In genomic region chr2:79542191-79542980, GRCm38 (mm10) we compare ENCODE assay signal across 18 mouse cellular contexts.
DNase-seq lines count a peak whose midpoint lies in the region; ATAC-seq and TF ChIP-seq lines count a peak whose summit lies in the region.
"Had no signal": no experiment of that assay in that cellular context is flagged by ENCODE, and none has a peak within 500 bp of the region (broad histone marks: within the 10 kb centered on the region; RNA-seq: fewer than 3 reads in every experiment).

No protein-coding gene starts in this region.

- H3K9me3 ChIP-seq in kidney, embryonic 15.5 days (replicated peaks) = no peaks in the 10 kb centered on the region
- no peaks in the 10 kb centered on the region for H3K9me3 ChIP-seq in neural tube, embryonic 11.5 days (ENCODE audit: control insufficient read depth, low read length)
- H3K9me3 ChIP-seq in neural tube, embryonic 15.5 days (replicated peaks) = no peaks in the 10 kb centered on the region
- no peaks in the 10 kb centered on the region for H3K9me3 ChIP-seq in neural tube, embryonic 14.5 days (ENCODE audit: control insufficient read depth, low read length)
- H3K9me3 ChIP-seq in forebrain, embryonic 16.5 days (ENCODE audit: control insufficient read depth, low read length) = no peaks in the 10 kb centered on the region
- H3K9me3 ChIP-seq: forebrain, embryonic 13.5 days; hindbrain, embryonic 13.5 days; intestine, embryonic 15.5 days; limb, embryonic 10.5 days had no signal

- ATAC-seq in kidney, embryonic 15.5 days (replicated peaks; ENCODE audit: low FRiP score) = no peak
- ATAC-seq in neural tube, embryonic 11.5 days (ENCODE audit: insufficient read depth, low FRiP score, low TSS enrichment) = peak; percentile 73; the same call in 1 of the 2 replicates
- no peak; the same call in 1 of the 2 replicates for ATAC-seq in neural tube, embryonic 15.5 days (ENCODE audit: low FRiP score)
- ATAC-seq in neural tube, embryonic 14.5 days (ENCODE audit: low read depth) = peak; percentile 56
- no peak for ATAC-seq in forebrain, embryonic 16.5 days
- ATAC-seq: forebrain, embryonic 13.5 days; intestine, embryonic 15.5 days had no signal

- no peak overlapping the region for H3K4me2 ChIP-seq in kidney, embryonic 15.5 days
- H3K4me2 ChIP-seq in neural tube, embryonic 11.5 days (ENCODE audit: low read depth) = no peak overlapping the region
- H3K4me2 ChIP-seq in neural tube, embryonic 15.5 days = no peak overlapping the region
- H3K4me2 ChIP-seq in neural tube, embryonic 14.5 days (ENCODE audit: low read depth, low read length) = no peak overlapping the region
- no peak overlapping the region for H3K4me2 ChIP-seq in forebrain, embryonic 16.5 days (ENCODE audit: low read length)
- H3K4me2 ChIP-seq: forebrain, embryonic 13.5 days; hindbrain, embryonic 13.5 days; intestine, embryonic 15.5 days had no signal

- no peak for TF ChIP-seq CTCF in gastrocnemius, adult 2 months (IDR thresholded peaks at IDR 0.05)

- WGBS in kidney, embryonic 15.5 days = 49% methylated on average over 6 of the region's 6 CpGs
- 53% methylated on average over 6 of the region's 6 CpGs for WGBS in neural tube, embryonic 11.5 days
- 33% methylated on average over 6 of the region's 6 CpGs for WGBS in neural tube, embryonic 15.5 days
- WGBS in neural tube, embryonic 14.5 days = 25% methylated on average over 6 of the region's 6 CpGs
- 63% methylated on average over 6 of the region's 6 CpGs for WGBS in forebrain, embryonic 16.5 days

- DNase-seq in gastrocnemius, adult 2 months = no peak
- no peak for DNase-seq in gastrocnemius, postnatal 10 days
- no peak for DNase-seq in kidney, postnatal 25 days
- DNase-seq in neural tube, embryonic 11.5 days (ENCODE audit: low spot score) = no peak
- DNase-seq: B cell, adult 2 months; cerebellum, adult 9-10 months; layer of hippocampus, postnatal 36 days; lung, postnatal 14 days; thymus, postnatal 4 days had no signal

- no peaks in the 10 kb centered on the region for H3K36me3 ChIP-seq in kidney, embryonic 15.5 days
- no peaks in the 10 kb centered on the region for H3K36me3 ChIP-seq in neural tube, embryonic 11.5 days (ENCODE audit: control insufficient read depth, insufficient read depth, low read length)
- H3K36me3 ChIP-seq in neural tube, embryonic 15.5 days = no peaks in the 10 kb centered on the region
- no peaks in the 10 kb centered on the region for H3K36me3 ChIP-seq in neural tube, embryonic 14.5 days (ENCODE audit: control insufficient read depth, insufficient read depth, low read length)
- no peaks in the 10 kb centered on the region for H3K36me3 ChIP-seq in forebrain, embryonic 16.5 days (ENCODE audit: control insufficient read depth, insufficient read depth)
- H3K36me3 ChIP-seq: hindbrain, embryonic 13.5 days; intestine, embryonic 15.5 days; limb, embryonic 10.5 days had no signal

- H3K4me3 ChIP-seq in gastrocnemius, adult 2 months = no peak overlapping the region
- H3K4me3 ChIP-seq in kidney, embryonic 15.5 days (replicated peaks) = no peak overlapping the region
- H3K4me3 ChIP-seq in neural tube, embryonic 11.5 days (ENCODE audit: low read depth, low read length) = no peak overlapping the region
- H3K4me3 ChIP-seq in neural tube, embryonic 15.5 days (replicated peaks) = no peak overlapping the region
- H3K4me3 ChIP-seq in neural tube, embryonic 14.5 days (ENCODE audit: low read depth, low read length) = no peak overlapping the region
- H3K4me3 ChIP-seq in forebrain, embryonic 16.5 days (replicated peaks; ENCODE audit: low read length) = no peak overlapping the region
- H3K4me3 ChIP-seq: forebrain, embryonic 13.5 days; hindbrain, embryonic 13.5 days; intestine, embryonic 15.5 days; limb, embryonic 10.5 days had no signal

- intact Hi-C loops in gastrocnemius, adult 2 months (cut with DNase I) = no loop called here

- H3K4me1 ChIP-seq in kidney, embryonic 15.5 days = peaks cover 35% of the 10 kb centered on the region
- 0 out of 2 replicates have a peak, but pooled peaks cover 2% of the 10 kb centered on the region for H3K4me1 ChIP-seq in neural tube, embryonic 11.5 days (ENCODE audit: control insufficient read depth, insufficient read depth, low read length)
- no peaks in the 10 kb centered on the region for H3K4me1 ChIP-seq in neural tube, embryonic 15.5 days
- no peaks in the 10 kb centered on the region for H3K4me1 ChIP-seq in neural tube, embryonic 14.5 days (ENCODE audit: control insufficient read depth, insufficient read depth, low read length)
- no peaks in the 10 kb centered on the region for H3K4me1 ChIP-seq in forebrain, embryonic 16.5 days (replicated peaks; ENCODE audit: control insufficient read depth, insufficient read depth, low read length)
- H3K4me1 ChIP-seq: forebrain, embryonic 13.5 days; hindbrain, embryonic 13.5 days; limb, embryonic 10.5 days had no signal

- peak overlapping the region; percentile 55; the same call in 1 of the 2 replicates for H3K27ac ChIP-seq in gastrocnemius, adult 2 months
- peak overlapping the region; percentile 91 for H3K27ac ChIP-seq in kidney, embryonic 15.5 days
- H3K27ac ChIP-seq in neural tube, embryonic 11.5 days (ENCODE audit: low read depth, low read length) = no peak overlapping the region
- H3K27ac ChIP-seq in neural tube, embryonic 15.5 days (replicated peaks) = no peak overlapping the region
- no peak overlapping the region for H3K27ac ChIP-seq in neural tube, embryonic 14.5 days (ENCODE audit: low read depth, low read length)
- H3K27ac ChIP-seq in forebrain, embryonic 16.5 days (ENCODE audit: low read length) = no peak overlapping the region
- H3K27ac ChIP-seq: forebrain, embryonic 13.5 days; hindbrain, embryonic 13.5 days; limb, embryonic 10.5 days; liver, embryonic 14.5 days had no signal

- H3K27me3 ChIP-seq in kidney, embryonic 15.5 days = no peaks in the 10 kb centered on the region
- no peaks in the 10 kb centered on the region for H3K27me3 ChIP-seq in neural tube, embryonic 11.5 days (ENCODE audit: control insufficient read depth, insufficient read depth, low read length)
- no peaks in the 10 kb centered on the region for H3K27me3 ChIP-seq in neural tube, embryonic 15.5 days (replicated peaks)
- H3K27me3 ChIP-seq in neural tube, embryonic 14.5 days (ENCODE audit: control insufficient read depth, insufficient read depth, low read length) = no peaks in the 10 kb centered on the region
- H3K27me3 ChIP-seq in forebrain, embryonic 16.5 days (replicated peaks; ENCODE audit: control insufficient read depth, insufficient read depth, low read length) = no peaks in the 10 kb centered on the region
- H3K27me3 ChIP-seq: forebrain, embryonic 13.5 days; hindbrain, embryonic 13.5 days; intestine, embryonic 15.5 days had no signal

- no peak overlapping the region for H3K9ac ChIP-seq in kidney, embryonic 15.5 days
- no peak overlapping the region for H3K9ac ChIP-seq in neural tube, embryonic 11.5 days (ENCODE audit: low read length)
- H3K9ac ChIP-seq in neural tube, embryonic 15.5 days (replicated peaks) = no peak overlapping the region
- no peak overlapping the region for H3K9ac ChIP-seq in neural tube, embryonic 14.5 days (replicated peaks; ENCODE audit: low read depth, low read length)
- no peak overlapping the region for H3K9ac ChIP-seq in forebrain, embryonic 16.5 days (replicated peaks; ENCODE audit: low read depth, low read length)
- H3K9ac ChIP-seq: forebrain, embryonic 13.5 days; hindbrain, embryonic 13.5 days; intestine, embryonic 15.5 days; liver, embryonic 14.5 days had no signal

Comparison
In these comparisons a context has a peak if more than half of its experiments do, and no peak if none do; other contexts are left out.
1. ATAC-seq: peak in neural tube, embryonic 11.5 days (single experiment) and neural tube, embryonic 14.5 days (single experiment); none in kidney, embryonic 15.5 days (single experiment), neural tube, embryonic 15.5 days (single experiment) and forebrain, embryonic 16.5 days (single experiment).
2. H3K27ac ChIP-seq: peak in gastrocnemius, adult 2 months (single experiment) and kidney, embryonic 15.5 days (single experiment); none in neural tube, embryonic 11.5 days (single experiment), neural tube, embryonic 15.5 days (single experiment), neural tube, embryonic 14.5 days (single experiment) and forebrain, embryonic 16.5 days (single experiment).